Mouse (Mus musculus): ENCODE data around the gene 4930404N11Rik. TPM values are rescaled to one million over a fixed set of nuclear protein-coding genes. Genes with fewer than 3 reads are reported as not detected.

4930404N11Rik gene
- polyA plus RNA-seq, 1 experiment: 0.16 TPM

GRCm38 (mm10) chr10:81388505-81389055 is 23.0 kb upstream of the 4930404N11Rik start, which contains the start of gene Gm48552:
Gene Gm48552, plus strand, starts transcription at chr10:81389005.
- 66% methylated on average over 5 of the region's 5 CpGs for WGBS
- H3K27ac ChIP-seq (ENCODE audit: insufficient read depth, low read depth, low read length): no peak within 1 kb of the TSS

GRCm38 (mm10) chr10:81387716-81388115 is 22.1 kb upstream of the 4930404N11Rik start:
- Histone ChIP-seq H3K4me1 (ENCODE audit: control insufficient read depth, insufficient read depth, low read length) (peaks cover 18% of the 10 kb centered on the region; the same call in 1 of the 2 replicates), H3K4me3 (ENCODE audit: insufficient read depth, low read depth, low read length) (no peak overlapping the region), H3K27me3 (replicated peaks; ENCODE audit: control insufficient read depth, insufficient read depth, low read length) (no peaks in the 10 kb centered on the region), H3K27ac (ENCODE audit: insufficient read depth, low read depth, low read length) (no peak overlapping the region), H3K36me3 (ENCODE audit: control insufficient read depth, insufficient read depth, low read length) (no peaks in the 10 kb centered on the region)
- 94% methylated on average over 20 of the region's 20 CpGs for WGBS
- TF ChIP-seq CTCF (conservative IDR thresholded peaks at IDR 0.05; ENCODE audit: insufficient read depth, insufficient read length, low read depth, low read length): no peak
- TF ChIP-seq POLR2A (IDR thresholded peaks at IDR 0.05; ENCODE audit: low read depth, low read length): no peak
- DNase-seq: no peak

More at GRCm38 (mm10) chr10:81388505-81389055, 23.0 kb upstream of the 4930404N11Rik start, which contains the start of gene Gm48552:
- Histone ChIP-seq H3K36me3 (ENCODE audit: control insufficient read depth, insufficient read depth, low read length) (no peaks in the 10 kb centered on the region), H3K27me3 (replicated peaks; ENCODE audit: control insufficient read depth, insufficient read depth, low read length) (no peaks in the 10 kb centered on the region), H3K4me3 (ENCODE audit: insufficient read depth, low read depth, low read length) (no peak within 1 kb of the TSS), H3K4me1 (ENCODE audit: control insufficient read depth, insufficient read depth, low read length) (peaks cover 22% of the 10 kb centered on the region; the same call in 1 of the 2 replicates)
- DNase-seq: no peak
- TF ChIP-seq CTCF (conservative IDR thresholded peaks at IDR 0.05; ENCODE audit: insufficient read depth, insufficient read length, low read depth, low read length): no peak
- TF ChIP-seq POLR2A (IDR thresholded peaks at IDR 0.05; ENCODE audit: low read depth, low read length): no peak

- no peak for TF ChIP-seq POLR2A (IDR thresholded peaks at IDR 0.05; ENCODE audit: low read depth, low read length)
- no peak for TF ChIP-seq CTCF (conservative IDR thresholded peaks at IDR 0.05; ENCODE audit: insufficient read depth, insufficient read length, low read depth, low read length)
- no peak overlapping the region for H3K4me3 ChIP-seq (ENCODE audit: insufficient read depth, low read depth, low read length)
- peaks cover 11% of the 10 kb centered on the region; the same call in 1 of the 2 replicates for H3K4me1 ChIP-seq (ENCODE audit: control insufficient read depth, insufficient read depth, low read length)
- no peaks in the 10 kb centered on the region for H3K27me3 ChIP-seq (replicated peaks; ENCODE audit: control insufficient read depth, insufficient read depth, low read length)
- no peaks in the 10 kb centered on the region for H3K36me3 ChIP-seq (ENCODE audit: control insufficient read depth, insufficient read depth, low read length)
- no peak for DNase-seq
- no peak overlapping the region for H3K27ac ChIP-seq (ENCODE audit: insufficient read depth, low read depth, low read length)
- 72% methylated on average over 22 of the region's 22 CpGs for WGBS
These were observed 20.1 kb upstream of the 4930404N11Rik start for GRCm38 (mm10) chr10:81385603-81386306.

- under 1% methylated on average over 19 of the region's 19 CpGs for WGBS
- Histone ChIP-seq H3K27ac (ENCODE audit: insufficient read depth, low read depth, low read length) (peak overlapping the region; percentile 52; the same call in 1 of the 2 replicates), H3K4me3 (ENCODE audit: insufficient read depth, low read depth, low read length) (peak overlapping the region; percentile 92), H3K4me1 (ENCODE audit: control insufficient read depth, insufficient read depth, low read length) (peaks cover 10% of the 10 kb centered on the region; the same call in 1 of the 2 replicates), H3K36me3 (ENCODE audit: control insufficient read depth, insufficient read depth, low read length) (no peaks in the 10 kb centered on the region), H3K27me3 (replicated peaks; ENCODE audit: control insufficient read depth, insufficient read depth, low read length) (no peaks in the 10 kb centered on the region)
- no peak for TF ChIP-seq CTCF (conservative IDR thresholded peaks at IDR 0.05; ENCODE audit: insufficient read depth, insufficient read length, low read depth, low read length)
- no peak for TF ChIP-seq POLR2A (IDR thresholded peaks at IDR 0.05; ENCODE audit: low read depth, low read length)
- DNase-seq: no peak
These were observed 19.0 kb upstream of the 4930404N11Rik start for GRCm38 (mm10) chr10:81384605-81384982.

DNA sequence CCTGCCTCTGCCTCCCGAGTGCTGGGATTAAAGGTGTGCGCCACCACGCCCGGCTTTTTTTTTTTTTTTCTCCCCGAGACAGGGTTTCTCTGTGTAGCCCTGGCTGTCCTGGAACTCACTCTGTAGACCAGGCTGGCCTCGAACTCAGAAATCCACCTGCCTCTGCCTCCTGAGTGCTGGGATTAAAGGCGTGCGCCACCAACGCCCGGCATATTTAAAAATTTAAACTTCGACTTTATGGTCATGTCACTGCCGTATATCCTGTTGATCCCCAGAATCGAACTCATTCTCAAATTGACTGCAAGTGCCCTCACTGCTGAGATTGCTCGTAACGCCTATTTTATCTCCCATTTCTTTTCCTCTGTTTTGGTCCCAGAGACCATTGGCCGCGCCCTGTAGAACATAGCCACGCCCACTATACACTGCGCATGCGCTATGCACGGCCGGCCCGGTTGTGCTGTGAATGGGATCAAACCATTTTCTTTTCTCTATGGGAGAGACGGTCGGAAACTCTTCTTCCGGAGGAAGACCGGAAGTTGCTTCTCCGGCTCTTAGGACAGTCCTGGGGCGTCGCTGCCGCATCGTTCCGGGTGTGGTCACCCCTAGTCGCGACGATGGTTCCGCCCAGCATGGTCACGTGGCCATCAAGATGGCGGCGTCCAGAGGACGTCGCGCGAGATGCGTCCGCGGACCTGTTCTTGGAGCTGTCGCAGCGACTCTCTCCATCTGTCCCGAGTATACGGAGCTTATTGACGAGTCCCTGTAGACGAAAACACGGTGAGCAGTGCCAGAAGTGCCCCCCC is 18.4 kb upstream of the 4930404N11Rik start, which contains the start of the genes Dohh and Gm48551:
Dohh (plus strand) TSS at position 627 of the 803 bp plus-strand sequence.
Gm48551 (plus strand) TSS at position 665 of the 803 bp plus-strand sequence.
- DNase-seq: peak; percentile 99
- H3K4me1 ChIP-seq (ENCODE audit: control insufficient read depth, insufficient read depth, low read length): peaks cover 9% of the 10 kb centered on the region; the same call in 1 of the 2 replicates
- peak within 1 kb of the TSS; percentile 63; the same call in 1 of the 2 replicates for H3K27ac ChIP-seq (ENCODE audit: insufficient read depth, low read depth, low read length)
- H3K27me3 ChIP-seq (replicated peaks; ENCODE audit: control insufficient read depth, insufficient read depth, low read length): no peaks in the 10 kb centered on the region
- peak; percentile 84 for TF ChIP-seq POLR2A (IDR thresholded peaks at IDR 0.05; ENCODE audit: low read depth, low read length)
- no peak for TF ChIP-seq CTCF (conservative IDR thresholded peaks at IDR 0.05; ENCODE audit: insufficient read depth, insufficient read length, low read depth, low read length)
- H3K36me3 ChIP-seq (ENCODE audit: control insufficient read depth, insufficient read depth, low read length): no peaks in the 10 kb centered on the region
- 7% methylated on average over 54 of the region's 54 CpGs for WGBS
- H3K4me3 ChIP-seq (ENCODE audit: insufficient read depth, low read depth, low read length): peak within 1 kb of the TSS; percentile 92

- Histone ChIP-seq H3K27me3 (replicated peaks; ENCODE audit: control insufficient read depth, insufficient read depth, low read length) (no peaks in the 10 kb centered on the region), H3K4me3 (ENCODE audit: insufficient read depth, low read depth, low read length) (no peak overlapping the region), H3K4me1 (ENCODE audit: control insufficient read depth, insufficient read depth, low read length) (peaks cover 18% of the 10 kb centered on the region; the same call in 1 of the 2 replicates), H3K27ac (ENCODE audit: insufficient read depth, low read depth, low read length) (no peak overlapping the region), H3K36me3 (ENCODE audit: control insufficient read depth, insufficient read depth, low read length) (no peaks in the 10 kb centered on the region)
- DNase-seq: no peak
- 64% methylated on average over 5 of the region's 5 CpGs for WGBS
- TF ChIP-seq CTCF (conservative IDR thresholded peaks at IDR 0.05; ENCODE audit: insufficient read depth, insufficient read length, low read depth, low read length) (no peak), POLR2A (IDR thresholded peaks at IDR 0.05; ENCODE audit: low read depth, low read length) (no peak)
These were observed 16.4 kb upstream of the 4930404N11Rik start for GRCm38 (mm10) chr10:81382039-81382438.

All from kidney, adult 2 months (tissue).